Mouse (Mus musculus): ENCODE measurements at regions not wholly inside any gene's neighbourhood (a gene's known extent, or its start where the extent isn't known, plus 50 kb on each side); places are given as distances from the start of the nearest gene placed in this dataset.
A peak's percentile ranks its signal among the peaks of the same experiment; 100 is the strongest.

DNA sequence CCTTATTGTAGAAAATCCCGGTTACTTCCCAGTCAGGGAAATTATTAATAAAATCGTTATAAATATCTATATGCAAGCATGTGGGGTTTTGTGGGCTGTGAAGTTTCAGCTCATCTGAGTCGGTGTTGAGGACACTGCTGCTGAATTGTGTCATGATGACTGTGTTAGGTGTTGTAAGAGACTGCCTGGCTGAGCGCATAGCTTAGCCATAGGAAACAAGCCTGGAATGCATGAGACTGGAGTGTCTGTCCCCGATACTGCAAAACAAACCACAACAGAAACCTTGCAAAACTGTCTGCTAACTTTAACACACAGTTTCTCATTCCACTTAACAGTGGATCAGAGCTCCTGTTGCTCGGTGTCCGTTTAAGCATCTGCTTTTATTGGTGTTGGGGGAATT is 271.9 kb upstream of the Erbb4 start:
- intact Hi-C loops (cut with DNase I) = no loop called here
- no peak for DNase-seq (ENCODE audit: low spot score in 2 of 2)

DNA sequence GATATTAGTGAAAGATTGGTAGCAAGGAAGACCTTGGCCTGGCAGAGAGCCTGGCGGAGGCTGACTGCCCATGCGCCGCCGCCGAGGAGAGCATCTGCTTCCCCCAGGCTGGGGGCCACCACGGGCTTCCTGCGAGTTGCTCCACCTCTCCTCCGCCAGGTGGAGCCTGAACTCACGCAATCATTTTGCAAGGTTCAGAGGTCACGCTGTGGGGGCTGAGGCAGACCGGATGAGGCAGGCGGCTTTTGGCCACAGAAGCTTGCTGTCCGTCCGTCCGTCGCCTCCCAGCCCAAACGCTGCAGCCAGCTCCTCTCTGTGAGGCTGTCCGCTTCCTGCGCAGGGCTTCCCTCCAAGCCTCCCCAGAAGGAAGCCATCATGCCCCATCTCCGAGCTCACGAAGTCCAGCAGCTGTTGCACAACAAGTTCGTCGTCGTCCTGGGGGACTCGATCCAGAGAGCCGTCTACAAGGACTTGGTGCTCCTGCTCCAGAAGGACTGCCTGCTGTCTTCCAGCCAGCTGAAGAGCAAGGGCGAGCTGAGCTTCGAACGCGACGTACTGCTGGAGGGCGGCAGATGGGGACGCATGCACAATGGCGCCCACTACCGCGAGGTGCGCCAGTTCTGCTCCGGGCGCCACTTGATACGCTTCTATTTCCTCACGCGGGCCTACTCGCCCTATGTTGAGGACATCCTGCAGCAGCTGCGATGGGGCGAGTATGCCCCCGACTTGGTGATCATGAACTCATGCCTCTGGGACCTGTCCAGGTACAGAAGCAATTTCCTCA is 269.3 kb upstream of the Erbb4 start:
- intact Hi-C loops (cut with DNase I) = no loop called here
- DNase-seq (ENCODE audit: low spot score in 2 of 2) = no peak

DNA sequence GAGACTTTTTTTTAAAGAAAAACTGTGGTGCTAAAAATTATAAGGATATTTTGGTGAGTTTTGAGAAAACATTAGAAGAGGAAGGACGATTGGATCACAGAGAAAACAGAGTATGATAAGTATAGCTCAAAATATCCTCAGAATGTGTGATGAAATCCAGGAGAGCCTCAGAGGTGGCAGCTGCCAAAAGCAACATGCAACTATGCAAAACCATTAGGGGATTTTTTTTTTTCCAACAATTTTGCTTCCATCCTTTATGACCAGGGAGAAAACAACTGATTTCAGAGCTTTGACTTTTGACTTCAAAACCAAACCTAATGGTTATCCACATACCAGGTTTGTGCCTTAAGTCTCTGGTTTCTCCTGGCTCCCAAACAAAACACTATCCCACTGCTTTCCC is 267.4 kb upstream of the Erbb4 start:
- intact Hi-C loops (cut with DNase I) = no loop called here
- no peak for DNase-seq (ENCODE audit: low spot score in 2 of 2)

DNA sequence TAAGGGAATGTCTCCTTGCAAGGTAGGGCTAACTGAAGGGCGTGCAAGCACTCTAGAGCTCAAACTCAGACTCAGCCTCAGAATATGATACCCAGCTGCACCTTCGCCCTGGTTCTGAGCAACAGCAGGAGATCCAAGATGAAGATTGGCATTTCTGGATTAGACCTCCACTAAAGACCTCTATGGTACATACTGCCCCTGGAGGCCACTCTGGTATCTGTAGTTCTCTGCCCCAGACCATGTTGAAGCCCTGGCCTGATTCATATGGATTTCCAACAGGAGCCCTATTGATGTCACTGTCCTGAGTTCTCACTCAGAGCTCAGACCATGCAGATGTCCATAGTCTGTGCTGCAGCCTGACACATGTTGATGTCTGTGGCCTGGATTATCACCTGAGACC is 262.2 kb upstream of the Erbb4 start:
- intact Hi-C loops (cut with DNase I) = no loop called here
- no peak for DNase-seq (ENCODE audit: low spot score in 2 of 2)

DNA sequence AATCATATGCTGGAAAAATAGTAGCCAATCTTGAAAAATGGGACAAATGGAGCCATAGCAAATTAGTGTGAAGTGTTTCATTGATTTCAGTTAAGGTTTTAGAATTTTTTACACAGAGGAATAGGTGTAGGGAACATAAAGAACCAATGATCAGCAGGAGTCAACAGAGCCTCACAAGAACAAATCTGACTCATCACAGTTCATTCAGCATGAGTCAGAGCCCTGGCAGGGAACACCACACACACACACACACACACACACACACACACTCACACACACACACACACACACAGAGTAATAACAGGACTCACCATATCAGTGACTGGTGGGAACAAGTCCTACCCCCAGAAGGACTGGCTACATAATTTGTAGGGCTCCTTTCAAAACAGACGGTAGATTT is 259.7 kb upstream of the Erbb4 start:
- DNase-seq (ENCODE audit: low spot score in 2 of 2) = peak; percentile 12 to 28
- intact Hi-C loops (cut with DNase I) = no loop called here

DNA sequence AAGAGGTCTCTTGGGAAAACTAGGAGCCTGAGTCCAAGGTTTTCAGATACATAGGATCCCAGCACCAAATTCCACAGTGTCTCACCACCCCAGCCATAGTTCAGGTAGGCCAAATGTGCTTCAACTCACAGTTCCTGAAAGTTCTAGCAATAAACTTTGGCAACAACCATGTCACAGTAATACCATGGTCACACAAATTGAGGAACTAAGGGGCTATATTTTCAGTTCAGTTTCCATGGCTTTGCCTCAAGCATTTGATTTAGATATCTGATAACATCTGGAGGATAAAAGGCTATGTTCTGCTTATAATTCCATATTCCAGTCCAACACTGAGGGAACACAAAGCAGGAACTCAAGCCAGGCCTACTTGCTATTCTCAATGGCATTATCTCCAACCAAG is 256.2 kb upstream of the Erbb4 start:
- intact Hi-C loops (cut with DNase I) = no loop called here
- DNase-seq (ENCODE audit: low spot score in 2 of 2) = no peak

DNA sequence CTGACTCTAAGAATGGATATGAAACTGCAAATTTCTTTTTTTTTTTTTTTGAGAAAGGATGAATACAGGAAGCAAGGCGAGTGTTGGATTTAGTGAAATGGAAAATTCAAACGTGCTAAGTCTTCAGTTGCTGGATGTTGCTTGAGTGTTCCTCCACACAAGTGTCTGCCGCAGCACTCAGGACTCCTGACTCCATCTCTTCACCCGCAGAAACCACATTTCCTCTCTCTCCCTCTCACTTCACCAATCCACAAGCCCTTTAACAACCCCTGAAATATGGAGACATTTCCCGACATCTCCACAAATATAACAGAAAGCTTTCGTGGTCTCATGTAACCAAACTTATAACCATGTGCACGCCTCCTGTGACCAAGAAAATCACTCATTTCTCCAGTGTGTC is 249.7 kb upstream of the Erbb4 start:
- intact Hi-C loops (cut with DNase I) = no loop called here
- no peak for DNase-seq (ENCODE audit: low spot score in 2 of 2)

DNA sequence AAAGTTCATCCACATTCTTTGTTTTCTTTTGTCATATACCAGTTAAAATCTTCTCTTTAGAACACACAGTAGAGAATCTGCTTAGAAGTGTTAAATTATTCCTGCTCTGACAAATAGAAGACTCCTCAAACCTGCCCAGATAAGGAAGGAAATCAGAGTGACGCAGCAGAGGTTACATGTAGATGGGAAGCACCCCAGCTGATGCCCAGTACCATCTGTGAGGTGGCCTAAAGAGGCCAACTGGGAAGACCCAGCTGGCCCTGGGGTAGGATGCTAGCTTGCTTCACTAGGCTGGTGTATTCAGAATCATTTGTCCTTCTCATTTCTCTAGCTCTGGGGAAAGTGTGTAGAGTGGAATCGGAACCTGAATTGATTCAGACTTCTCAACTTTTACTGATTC is 242.6 kb upstream of the Erbb4 start:
- DNase-seq (ENCODE audit: low spot score in 2 of 2) = no peak
- intact Hi-C loops (cut with DNase I) = no loop called here

DNA sequence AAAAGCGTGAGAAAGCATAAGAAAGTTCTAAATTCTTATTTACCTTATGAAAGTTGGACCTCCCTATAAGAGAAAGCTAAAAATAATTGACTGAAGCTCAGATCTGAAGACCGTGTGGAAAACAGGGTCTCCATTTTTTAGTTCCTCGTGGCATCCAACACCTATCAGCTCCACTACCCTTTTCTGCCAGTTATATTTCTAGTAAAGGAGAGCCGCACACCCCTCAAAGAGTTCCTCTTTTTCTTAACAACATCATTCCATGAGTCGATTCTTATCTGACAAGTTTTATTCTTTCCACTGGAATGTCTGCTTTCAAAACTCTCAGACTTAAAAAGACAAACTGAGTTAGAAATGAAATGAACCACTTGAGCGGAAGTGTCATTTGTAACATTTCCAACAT is 242.0 kb upstream of the Erbb4 start:
- no peak for DNase-seq (ENCODE audit: low spot score in 2 of 2)
- intact Hi-C loops (cut with DNase I) = no loop called here

DNA sequence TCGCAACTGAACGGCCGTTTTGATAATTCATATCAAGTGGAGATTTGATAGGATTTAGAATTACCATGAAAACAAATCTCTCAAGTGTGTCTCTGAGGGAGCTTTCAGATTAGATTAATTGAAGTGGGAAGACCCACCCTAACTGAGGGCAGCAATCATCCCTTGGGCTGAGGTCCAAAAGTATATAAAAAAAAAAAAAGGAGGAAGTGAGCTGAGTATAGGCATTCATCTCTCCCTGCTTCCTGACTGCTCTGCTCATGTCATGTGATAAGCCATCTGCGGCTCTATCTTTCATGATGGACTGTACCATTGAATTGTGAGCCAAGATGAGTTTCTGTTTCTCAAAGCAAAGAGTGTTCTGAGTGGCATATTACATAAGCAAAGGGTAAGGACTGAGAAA is 234.2 kb upstream of the Erbb4 start:
- DNase-seq (ENCODE audit: low spot score in 2 of 2) = no peak
- intact Hi-C loops (cut with DNase I) = no loop called here

DNA sequence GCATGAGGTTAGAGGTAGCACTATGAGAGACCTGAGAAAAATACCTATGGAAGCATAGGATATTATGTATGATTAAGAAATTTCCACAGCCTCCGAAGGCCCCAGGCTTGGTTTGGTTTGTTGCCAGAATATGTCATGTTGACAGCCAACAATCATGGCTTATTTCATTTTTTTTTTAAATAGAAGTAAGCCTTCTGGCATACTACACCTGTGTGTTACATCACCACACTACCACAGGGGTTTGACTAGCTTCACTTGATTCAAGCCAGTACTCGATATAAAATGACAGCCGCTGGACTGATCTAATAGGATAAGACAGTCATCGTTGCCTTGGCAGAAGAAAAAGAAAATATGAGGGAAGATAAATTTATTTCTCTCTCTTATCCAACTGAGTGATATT is 232.6 kb upstream of the Erbb4 start:
- intact Hi-C loops (cut with DNase I) = no loop called here
- no peak for DNase-seq (ENCODE audit: low spot score in 2 of 2)

DNA sequence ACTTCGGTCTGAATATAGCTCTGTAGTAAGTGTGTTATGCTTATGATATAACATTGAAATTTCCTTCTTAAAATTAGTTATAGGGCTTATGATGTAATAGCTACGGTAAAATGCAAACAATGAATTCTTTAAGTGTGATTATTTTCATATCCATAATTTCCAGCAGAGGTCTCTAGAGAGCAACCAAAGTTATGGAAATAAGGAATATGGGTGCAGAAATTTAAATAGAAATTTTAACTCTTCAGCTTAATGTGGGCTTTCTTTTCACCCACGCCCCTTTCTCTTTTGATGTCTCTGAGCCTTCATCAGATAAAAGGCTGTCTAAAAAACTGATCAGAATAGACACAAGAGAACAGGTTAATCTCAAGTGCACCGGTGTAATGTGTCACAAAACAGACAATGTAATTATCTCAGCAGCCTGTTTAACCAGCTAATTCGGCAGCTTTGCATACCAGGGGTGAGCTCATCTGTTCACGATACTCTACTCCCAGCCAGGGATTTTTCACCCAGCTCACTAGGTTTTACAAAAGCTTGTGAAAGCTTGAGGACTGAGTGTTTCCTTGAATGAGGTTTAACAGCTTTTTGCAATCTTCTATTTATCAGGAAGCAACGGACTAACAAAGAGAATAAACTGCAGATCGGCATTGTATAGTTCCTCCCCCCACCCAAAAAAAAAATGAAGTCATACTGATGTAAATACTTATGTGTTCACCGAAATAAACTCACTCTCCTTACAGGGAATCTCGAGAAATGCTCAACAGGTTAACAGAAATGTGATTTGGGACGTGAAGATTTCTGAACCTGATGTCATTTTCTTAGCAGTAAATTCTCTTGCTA is 223.8 kb upstream of the Erbb4 start:
- peak; percentile 5 to 17 for DNase-seq (ENCODE audit: low spot score in 2 of 2)
- intact Hi-C loops (cut with DNase I) = loop anchor here (2.0 to 5.0 kb wide), 2 partner anchors 355 to 446 kb away; partner anchors contain the start of gene Ikzf2

DNA sequence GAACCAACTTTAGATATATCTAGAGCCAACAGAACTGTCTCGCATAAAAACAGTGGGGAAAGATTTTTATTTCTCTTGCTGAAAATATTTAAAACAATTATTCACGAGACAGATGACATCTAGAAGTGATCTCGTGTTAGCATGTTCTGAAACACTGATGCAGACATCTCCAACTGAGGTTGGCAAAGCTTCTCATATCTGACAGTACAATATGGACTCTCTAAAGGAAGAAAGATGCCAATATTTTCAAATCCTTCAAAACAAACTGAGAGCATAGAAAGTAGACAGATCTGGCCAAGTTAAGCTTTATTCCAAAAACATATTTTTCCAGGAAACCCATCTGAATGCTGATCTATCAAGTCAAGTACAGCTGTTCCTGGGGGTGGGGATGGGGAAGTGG is 221.5 kb upstream of the Erbb4 start:
- intact Hi-C loops (cut with DNase I) = no loop called here
- no peak for DNase-seq (ENCODE audit: low spot score in 2 of 2)

DNA sequence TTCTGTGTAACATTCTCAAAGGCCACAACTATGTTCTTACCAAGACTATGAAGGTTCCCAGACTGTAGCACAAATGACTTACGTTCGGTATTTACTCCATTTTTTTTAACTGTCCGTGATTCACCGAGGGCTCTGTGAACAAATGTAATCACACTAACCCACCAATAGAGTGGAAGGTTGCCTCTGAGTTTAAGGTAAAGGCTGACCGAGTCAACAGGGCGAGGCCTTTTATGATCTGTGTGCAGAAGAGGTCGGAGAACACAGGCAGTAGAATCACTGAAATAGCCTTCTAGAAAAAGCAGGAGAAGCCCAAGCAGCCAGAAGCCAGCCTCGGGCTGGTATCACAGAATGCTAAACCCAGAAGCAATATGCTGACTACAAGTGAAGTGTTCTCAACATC is 218.9 kb upstream of the Erbb4 start:
- intact Hi-C loops (cut with DNase I) = no loop called here
- DNase-seq (ENCODE audit: low spot score in 2 of 2) = no peak

DNA sequence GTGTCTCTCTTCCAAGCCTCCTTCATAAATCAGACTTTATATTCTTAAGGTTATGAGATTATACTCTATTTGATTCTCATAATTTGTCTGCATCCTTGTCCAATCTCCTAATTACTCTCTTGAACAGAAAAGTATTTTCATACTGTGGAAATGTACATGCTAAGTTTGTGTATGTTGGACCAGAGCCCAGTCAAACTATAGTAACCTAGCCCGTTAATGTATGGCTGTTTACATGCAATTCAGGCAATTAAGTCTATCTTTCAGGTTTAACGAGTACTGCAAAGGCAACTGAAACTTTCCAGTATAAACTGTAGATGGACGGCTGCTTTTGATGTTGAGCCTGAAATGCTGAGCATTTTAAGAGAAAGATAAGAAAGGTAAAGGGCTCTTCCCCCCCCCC is 211.7 kb upstream of the Erbb4 start:
- DNase-seq (ENCODE audit: low spot score in 2 of 2) = no peak
- intact Hi-C loops (cut with DNase I) = no loop called here

DNA sequence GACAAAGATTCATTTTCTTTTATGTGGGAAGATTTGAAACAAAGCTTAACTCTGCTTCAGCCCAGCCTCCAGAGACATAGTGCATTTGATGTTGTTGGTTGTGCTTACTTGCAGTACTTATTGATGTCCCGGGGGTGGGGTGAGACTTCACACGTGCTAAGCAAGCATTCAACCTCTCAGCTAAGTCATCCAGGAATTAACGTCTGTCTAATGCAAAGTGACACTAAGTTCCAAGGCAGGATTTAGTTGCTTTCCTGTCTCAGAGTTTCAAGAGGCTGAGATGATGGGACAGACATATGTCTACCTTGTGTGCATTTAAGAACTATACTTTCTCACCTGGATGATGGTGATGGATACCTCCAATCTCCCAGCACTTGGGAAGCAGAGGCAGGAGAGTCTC is 189.0 kb upstream of the Erbb4 start:
- no peak for DNase-seq (ENCODE audit: low spot score in 2 of 2)
- intact Hi-C loops (cut with DNase I) = no loop called here

DNA sequence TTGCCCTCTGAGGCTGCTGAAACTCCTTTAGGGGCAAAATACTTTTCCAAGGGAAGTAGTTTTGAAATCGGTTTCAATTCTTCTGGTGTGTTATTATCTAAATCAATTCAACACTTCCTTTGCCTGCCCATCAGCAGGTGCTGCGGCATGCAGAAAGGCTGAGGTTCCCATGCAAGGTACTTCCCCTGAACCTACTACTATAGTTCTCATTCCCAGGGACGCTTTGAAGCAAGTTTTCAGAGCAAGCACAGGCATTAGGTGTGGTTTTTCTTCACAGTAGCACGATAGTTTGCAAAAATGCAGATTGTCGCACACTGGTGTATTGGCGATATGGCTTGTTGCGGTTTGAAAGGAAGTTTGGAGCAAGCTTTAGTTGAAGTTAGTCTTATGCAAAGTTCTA is 183.5 kb upstream of the Erbb4 start:
- intact Hi-C loops (cut with DNase I) = no loop called here
- no peak for DNase-seq (ENCODE audit: low spot score in 2 of 2)

DNA sequence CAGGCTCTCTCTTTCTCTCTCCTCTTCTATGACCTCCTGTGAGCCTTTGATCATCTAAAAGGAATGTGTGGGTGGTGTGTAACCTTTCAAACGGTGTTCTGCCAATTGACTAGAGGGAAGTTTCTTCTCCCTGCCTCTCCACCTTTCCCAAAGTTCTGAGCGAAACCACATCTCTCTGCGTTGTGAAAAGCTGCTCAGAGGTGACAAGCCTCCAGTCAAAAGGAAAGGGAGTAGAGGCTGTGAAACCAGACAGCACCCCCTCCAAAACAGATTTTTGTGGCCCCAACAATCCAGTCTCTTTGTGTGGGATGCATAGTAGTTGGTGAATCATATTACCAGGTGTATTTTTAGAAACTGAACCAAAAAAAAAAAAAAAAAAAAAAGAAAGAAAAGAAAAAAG is 178.5 kb upstream of the Erbb4 start:
- peak; percentile 2 to 12 for DNase-seq (ENCODE audit: low spot score in 2 of 2)
- intact Hi-C loops (cut with DNase I) = no loop called here

DNA sequence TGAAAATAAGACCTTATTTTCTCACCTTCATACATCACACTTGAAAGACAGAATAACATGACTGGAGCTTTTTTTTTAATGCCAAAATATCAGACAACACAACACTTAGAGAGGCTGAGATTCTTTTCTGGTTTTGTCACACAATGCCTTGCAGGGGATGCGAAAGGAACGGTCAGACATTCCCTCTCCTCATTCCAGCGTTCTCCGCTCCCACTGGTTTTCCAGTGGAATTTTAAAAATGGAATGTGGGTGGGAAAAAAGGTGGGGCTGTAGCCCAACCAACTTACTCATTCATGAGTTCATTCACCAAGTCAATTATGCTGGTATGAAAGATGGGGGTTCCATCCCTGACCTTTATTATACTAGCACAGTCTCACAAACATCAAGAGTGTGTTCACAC is 169.6 kb upstream of the Erbb4 start:
- intact Hi-C loops (cut with DNase I) = no loop called here

DNA sequence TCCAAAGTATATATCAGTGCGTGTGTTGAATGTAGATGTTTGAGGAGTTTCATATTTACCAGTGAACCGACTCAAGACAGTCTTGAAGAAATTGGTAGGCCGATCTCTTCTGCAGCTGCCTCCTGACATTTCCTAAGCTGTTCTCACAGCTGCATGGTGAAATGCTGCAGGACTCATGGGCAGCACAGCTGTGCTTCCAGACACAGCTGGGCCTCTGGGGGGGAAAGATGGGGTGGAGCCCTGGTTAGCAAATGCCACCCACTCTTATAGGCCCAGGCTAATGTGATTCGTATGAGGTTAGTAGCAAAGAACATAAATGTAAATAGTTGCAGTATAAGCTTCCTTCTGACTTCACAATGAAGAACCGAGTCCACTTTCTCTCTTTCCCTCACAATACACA is 139.8 kb upstream of the Erbb4 start:
- DNase-seq (ENCODE audit: low spot score in 2 of 2) = no peak
- intact Hi-C loops (cut with DNase I) = no loop called here

More for the DNA sequence above, 169.6 kb upstream of the Erbb4 start:
- no peak for DNase-seq (ENCODE audit: low spot score in 2 of 2)

DNA sequence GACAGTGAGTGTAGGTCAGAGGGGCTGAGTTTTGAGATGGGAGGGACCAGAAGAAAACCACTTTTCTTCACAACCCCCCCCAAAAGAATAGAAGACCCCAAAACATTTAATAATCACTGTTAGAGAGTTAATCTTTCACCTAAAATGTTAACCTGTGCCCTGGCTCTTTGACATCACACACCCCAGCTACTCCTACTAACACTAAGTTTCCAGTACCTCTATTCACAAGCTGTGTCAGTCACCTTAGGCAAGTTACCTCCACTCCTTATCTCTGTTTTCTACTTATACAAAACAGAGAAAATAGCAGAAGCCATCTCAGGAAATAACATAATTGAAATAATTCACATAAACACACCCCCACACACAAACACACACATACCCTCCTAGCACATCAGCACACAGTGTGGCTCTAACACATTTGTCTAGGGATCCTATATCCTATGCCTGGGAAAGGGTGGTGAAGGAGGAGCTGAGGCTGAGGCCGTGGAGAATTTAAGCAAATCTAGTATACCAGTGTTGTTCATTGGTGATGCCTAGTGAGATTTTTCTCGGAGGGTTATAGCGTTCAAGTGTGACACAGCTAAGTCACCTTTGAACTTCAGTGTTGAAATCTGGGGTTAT is 134.5 kb upstream of the Erbb4 start:
- no peak for DNase-seq (ENCODE audit: low spot score in 2 of 2)
- intact Hi-C loops (cut with DNase I) = loop anchor here (5.0 kb wide), 2 partner anchors 445 to 535 kb away; partner anchors contain the start of gene Ikzf2
